Mouse (Mus musculus): Measurements from ENCODE around the gene Prss43.

GRCm38 (mm10) chr9:110834961-110835360 is 8.5 kb downstream of the Prss43 start:
- TF ChIP-seq EP300 (IDR thresholded peaks at IDR 0.05; ENCODE audit: low read depth) (no peak), CTCF (IDR thresholded peaks at IDR 0.05; ENCODE audit: low read depth) (no peak)

Measured in heart, postnatal 0 days (tissue).